ENCODE assay signal across 8 mouse cellular contexts in genomic region chr5:115428831-115429358, GRCm38 (mm10). TPM values are rescaled to one million over a fixed set of nuclear protein-coding genes. Genes with fewer than 3 reads are reported as not detected.
DNase-seq lines count a peak whose midpoint lies in the region; ATAC-seq and TF ChIP-seq lines count a peak whose summit lies in the region.

No protein-coding gene starts in this region.

- no peak for TF ChIP-seq CTCF in olfactory bulb, adult 2 months (IDR thresholded peaks at IDR 0.05; ENCODE audit: insufficient read depth, low read depth, low read length)

- H3K4me3 ChIP-seq in lung, embryonic 15.5 days, result peak overlapping the region; percentile 97
- H3K4me3 ChIP-seq in forebrain, embryonic 11.5 days (ENCODE audit: low read depth, low read length), result peak overlapping the region; percentile 100
- H3K4me3 ChIP-seq in limb, embryonic 12.5 days (replicated peaks), result peak overlapping the region; percentile 98
- peak overlapping the region; percentile 92 for H3K4me3 ChIP-seq in olfactory bulb, adult 2 months (ENCODE audit: insufficient read depth, low read depth, low read length)

- H3K27ac ChIP-seq in lung, embryonic 15.5 days, result no peak overlapping the region
- H3K27ac ChIP-seq in forebrain, embryonic 11.5 days (ENCODE audit: low read depth, low read length), result peak overlapping the region; percentile 100
- H3K27ac ChIP-seq in limb, embryonic 12.5 days, result peak overlapping the region; percentile 91
- H3K27ac ChIP-seq in olfactory bulb, adult 2 months (ENCODE audit: insufficient read depth, low read depth, low read length), result no peak overlapping the region

- ATAC-seq in lung, embryonic 15.5 days (ENCODE audit: borderline replicate concordance, extremely low read depth, low FRiP score, low TSS enrichment), result no peak
- no peak for ATAC-seq in forebrain, embryonic 11.5 days (replicated peaks; ENCODE audit: low FRiP score)
- ATAC-seq in limb, embryonic 12.5 days (ENCODE audit: insufficient number of reproducible peaks, insufficient read depth, low FRiP score, low TSS enrichment, low read depth), result no peak; the same call in 1 of the 2 replicates

- DNase-seq in lung, adult 18-20 months, result no peak
- no peak for DNase-seq in forebrain, embryonic 11.5 days (ENCODE audit: low spot score)
- DNase-seq in cerebellum, adult 11-12 months, result no peak
- DNase-seq in kidney, postnatal 4 days, result no peak
- no peak for DNase-seq in MN1 (ENCODE audit: low spot score)

- H3K9ac ChIP-seq in lung, embryonic 15.5 days, result peak overlapping the region; percentile 95
- H3K9ac ChIP-seq in forebrain, embryonic 11.5 days (ENCODE audit: low read length), result peak overlapping the region; percentile 100
- peak overlapping the region; percentile 99 for H3K9ac ChIP-seq in limb, embryonic 12.5 days (replicated peaks)

- H3K27me3 ChIP-seq in lung, embryonic 15.5 days, result peaks cover 32% of the 10 kb centered on the region
- no peaks in the 10 kb centered on the region for H3K27me3 ChIP-seq in forebrain, embryonic 11.5 days (ENCODE audit: control insufficient read depth, insufficient read depth, low read length)
- peaks cover 13% of the 10 kb centered on the region; the same call in 1 of the 2 replicates for H3K27me3 ChIP-seq in limb, embryonic 12.5 days

- H3K4me2 ChIP-seq in lung, embryonic 15.5 days, result peak overlapping the region; percentile 94
- H3K4me2 ChIP-seq in forebrain, embryonic 11.5 days (ENCODE audit: low read depth, low read length, severe bottlenecking), result peak overlapping the region; percentile 89
- H3K4me2 ChIP-seq in limb, embryonic 12.5 days, result peak overlapping the region; percentile 93

- no peaks in the 10 kb centered on the region for H3K36me3 ChIP-seq in lung, embryonic 15.5 days
- peaks cover 7% of the 10 kb centered on the region; the same call in 1 of the 2 replicates for H3K36me3 ChIP-seq in forebrain, embryonic 11.5 days (ENCODE audit: control insufficient read depth, insufficient read depth, low read length)
- peaks cover 24% of the 10 kb centered on the region for H3K36me3 ChIP-seq in limb, embryonic 12.5 days

- H3K9me3 ChIP-seq in lung, embryonic 15.5 days, result no peaks in the 10 kb centered on the region
- H3K9me3 ChIP-seq in forebrain, embryonic 11.5 days (ENCODE audit: control insufficient read depth, low read length), result no peaks in the 10 kb centered on the region
- H3K9me3 ChIP-seq in limb, embryonic 12.5 days, result no peaks in the 10 kb centered on the region

- WGBS in lung, embryonic 15.5 days, result 2% methylated on average over 20 of the region's 20 CpGs
- under 1% methylated on average over 20 of the region's 20 CpGs for WGBS in forebrain, embryonic 11.5 days
- WGBS in limb, embryonic 12.5 days, result under 1% methylated on average over 20 of the region's 20 CpGs
- 4% methylated on average over 20 of the region's 20 CpGs for WGBS in olfactory bulb, adult 2 months

- no peak for TF ChIP-seq POLR2A in olfactory bulb, adult 2 months (IDR thresholded peaks at IDR 0.05; ENCODE audit: insufficient read depth, low read depth, low read length)

- H3K4me1 ChIP-seq in lung, embryonic 15.5 days, result peaks cover 23% of the 10 kb centered on the region
- H3K4me1 ChIP-seq in forebrain, embryonic 11.5 days (replicated peaks; ENCODE audit: control insufficient read depth, insufficient read depth, low read length), result peaks cover 27% of the 10 kb centered on the region
- H3K4me1 ChIP-seq in limb, embryonic 12.5 days (replicated peaks), result peaks cover 44% of the 10 kb centered on the region
- H3K4me1 ChIP-seq in olfactory bulb, adult 2 months (ENCODE audit: control insufficient read depth, insufficient read depth, low read length), result peaks cover 28% of the 10 kb centered on the region

RNA-seq across cellular contexts. Expression of gene Msi1, which starts 0.5 kb away (rescaled TPM):
- 9.4 and 9.7 TPM in 2 replicates for polyA plus RNA-seq in lung, embryonic 15.5 days (2015; fragmentation: Nextera tagmentation; extraction: Ambion mirVana)
- 202 and 219 TPM in 2 replicates for polyA plus RNA-seq in forebrain, embryonic 11.5 days (2014; fragmentation: Nextera tagmentation; extraction: Ambion mirVana)
- polyA plus RNA-seq in limb, embryonic 12.5 days (2016; fragmentation: Nextera tagmentation; extraction: Ambion mirVana), result 29.4 and 29.5 TPM in 2 replicates
- not detected in 2 replicates for polyA plus RNA-seq in olfactory bulb, adult 2 months (2012; ENCODE audit: insufficient read depth, insufficient read length, low replicate concordance, missing spikeins)

RNA-seq across cellular contexts. Expression of gene Pla2g1b, which starts 37.2 kb away (rescaled TPM):
- 4.7 and 7.0 TPM in 2 replicates for polyA plus RNA-seq in lung, embryonic 15.5 days (2015; fragmentation: Nextera tagmentation; extraction: Ambion mirVana)
- polyA plus RNA-seq in forebrain, embryonic 11.5 days (2014; fragmentation: Nextera tagmentation; extraction: Ambion mirVana), result not detected in 2 replicates
- not detected in 2 replicates for polyA plus RNA-seq in limb, embryonic 12.5 days (2016; fragmentation: Nextera tagmentation; extraction: Ambion mirVana)
- not detected in 2 replicates for polyA plus RNA-seq in olfactory bulb, adult 2 months (2012; ENCODE audit: insufficient read depth, insufficient read length, low replicate concordance, missing spikeins)

RNA-seq across cellular contexts. Expression of gene Sirt4, which starts 55.6 kb away (rescaled TPM):
- polyA plus RNA-seq in lung, embryonic 15.5 days (2015; fragmentation: Nextera tagmentation; extraction: Ambion mirVana), result 27.2 and 30.4 TPM in 2 replicates
- polyA plus RNA-seq in forebrain, embryonic 11.5 days (2014; fragmentation: Nextera tagmentation; extraction: Ambion mirVana), result 20.6 and 22.0 TPM in 2 replicates
- 21.9 and 24.9 TPM in 2 replicates for polyA plus RNA-seq in limb, embryonic 12.5 days (2016; fragmentation: Nextera tagmentation; extraction: Ambion mirVana)
- not detected in 2 replicates for polyA plus RNA-seq in olfactory bulb, adult 2 months (2012; ENCODE audit: insufficient read depth, insufficient read length, low replicate concordance, missing spikeins)

Comparison
In these comparisons a context has a peak if more than half of its experiments do, and no peak if none do; other contexts are left out.
1. H3K27ac ChIP-seq: peak in forebrain, embryonic 11.5 days (single experiment) and limb, embryonic 12.5 days (single experiment); none in lung, embryonic 15.5 days (single experiment) and olfactory bulb, adult 2 months (single experiment).
2. RNA of gene Sirt4, which starts 55.6 kb away (polyA plus RNA-seq): 27.2 to 30.4 TPM in lung, embryonic 15.5 days, 20.6 to 22.0 TPM in forebrain, embryonic 11.5 days and 21.9 to 24.9 TPM in limb, embryonic 12.5 days; not detected in olfactory bulb, adult 2 months; every median in the first group is over 10 times any median in the second.
3. Peak in every context shown above with its lines, with median percentiles within 50 percentile points of each other: H3K4me2 ChIP-seq, H3K4me3 ChIP-seq and H3K9ac ChIP-seq.